Mouse (Mus musculus): ENCODE measurements at regions not wholly inside any gene's neighbourhood (a gene's known extent, or its start where the extent isn't known, plus 50 kb on each side); places are given as distances from the start of the nearest gene placed in this dataset.

- no peak for ATAC-seq (replicated peaks; ENCODE audit: insufficient number of reproducible peaks, insufficient read depth, low FRiP score, low read depth)
- Histone ChIP-seq H3K27me3 (no peaks in the 10 kb centered on the region), H3K9me3 (replicated peaks) (no peaks in the 10 kb centered on the region), H3K36me3 (no peaks in the 10 kb centered on the region), H3K27ac (no peak overlapping the region), H3K4me2 (no peak overlapping the region), H3K9ac (no peak overlapping the region), H3K4me1 (replicated peaks) (no peaks in the 10 kb centered on the region), H3K4me3 (no peak overlapping the region)
Measured at GRCm38 (mm10) chr10:37995691-37996445, 825.7 kb downstream of the Rfpl4b start.

GRCm38 (mm10) chr10:37988297-37989263 lies 833.0 kb downstream of the Rfpl4b start:
- Histone ChIP-seq H3K9ac (no peak overlapping the region), H3K36me3 (no peaks in the 10 kb centered on the region), H3K4me2 (peak overlapping the region; percentile 28), H3K4me3 (no peak overlapping the region), H3K4me1 (replicated peaks) (0 out of 2 replicates have a peak, but pooled peaks cover 3% of the 10 kb centered on the region), H3K27ac (no peak overlapping the region), H3K9me3 (replicated peaks) (no peaks in the 10 kb centered on the region), H3K27me3 (no peaks in the 10 kb centered on the region)
- ATAC-seq (replicated peaks; ENCODE audit: insufficient number of reproducible peaks, insufficient read depth, low FRiP score, low read depth): no peak
- 57% methylated on average over 11 of the region's 11 CpGs for WGBS

- H3K36me3 ChIP-seq: no peaks in the 10 kb centered on the region
- no peak overlapping the region for H3K4me3 ChIP-seq
- WGBS: 42% methylated on average over 3 of the region's 3 CpGs
- no peaks in the 10 kb centered on the region for H3K9me3 ChIP-seq (replicated peaks)
- H3K4me2 ChIP-seq: no peak overlapping the region
- H3K9ac ChIP-seq: no peak overlapping the region
- H3K27ac ChIP-seq: no peak overlapping the region
- no peak for ATAC-seq (replicated peaks; ENCODE audit: insufficient number of reproducible peaks, insufficient read depth, low FRiP score, low read depth)
- H3K27me3 ChIP-seq: no peaks in the 10 kb centered on the region
- no peaks in the 10 kb centered on the region for H3K4me1 ChIP-seq (replicated peaks)
Measured at GRCm38 (mm10) chr10:37978899-37979539, 840.3 kb upstream of the Marcks start.

- H3K27ac ChIP-seq: no peak overlapping the region
- H3K9ac ChIP-seq: no peak overlapping the region
- no peak for ATAC-seq (replicated peaks; ENCODE audit: insufficient number of reproducible peaks, insufficient read depth, low FRiP score, low read depth)
- no peaks in the 10 kb centered on the region for H3K9me3 ChIP-seq (replicated peaks)
- no peaks in the 10 kb centered on the region for H3K4me1 ChIP-seq (replicated peaks)
- no peak overlapping the region for H3K4me2 ChIP-seq
- H3K4me3 ChIP-seq: no peak overlapping the region
- no peaks in the 10 kb centered on the region for H3K27me3 ChIP-seq
- H3K36me3 ChIP-seq: no peaks in the 10 kb centered on the region
Measured at GRCm38 (mm10) chr10:37960051-37960450, 821.3 kb upstream of the Marcks start.

- no peaks in the 10 kb centered on the region for H3K36me3 ChIP-seq
- no peak for ATAC-seq (replicated peaks; ENCODE audit: insufficient number of reproducible peaks, insufficient read depth, low FRiP score, low read depth)
Measured at GRCm38 (mm10) chr10:37914780-37915179, 776.1 kb upstream of the Marcks start.

GRCm38 (mm10) chr10:37911669-37912068 lies 772.9 kb upstream of the Marcks start:
- H3K9me3 ChIP-seq (replicated peaks): no peaks in the 10 kb centered on the region
- H3K4me1 ChIP-seq (replicated peaks): no peaks in the 10 kb centered on the region
- no peak overlapping the region for H3K9ac ChIP-seq
- ATAC-seq (replicated peaks; ENCODE audit: insufficient number of reproducible peaks, insufficient read depth, low FRiP score, low read depth): no peak
- H3K27ac ChIP-seq: no peak overlapping the region
- no peak overlapping the region for H3K4me2 ChIP-seq
- no peak overlapping the region for H3K4me3 ChIP-seq
- H3K27me3 ChIP-seq: no peaks in the 10 kb centered on the region
- no peaks in the 10 kb centered on the region for H3K36me3 ChIP-seq

More at GRCm38 (mm10) chr10:37914780-37915179, 776.1 kb upstream of the Marcks start:
- Histone ChIP-seq H3K27ac (no peak overlapping the region), H3K4me1 (replicated peaks) (no peaks in the 10 kb centered on the region), H3K9me3 (replicated peaks) (no peaks in the 10 kb centered on the region), H3K4me3 (no peak overlapping the region), H3K4me2 (no peak overlapping the region), H3K27me3 (no peaks in the 10 kb centered on the region), H3K9ac (no peak overlapping the region)
- WGBS: 32% methylated on average over 2 of the region's 2 CpGs

GRCm38 (mm10) chr10:37908276-37908675 lies 769.6 kb upstream of the Marcks start:
- Histone ChIP-seq H3K36me3 (no peaks in the 10 kb centered on the region), H3K27ac (no peak overlapping the region), H3K9ac (no peak overlapping the region), H3K4me1 (replicated peaks) (no peaks in the 10 kb centered on the region), H3K27me3 (no peaks in the 10 kb centered on the region), H3K9me3 (replicated peaks) (no peaks in the 10 kb centered on the region), H3K4me3 (no peak overlapping the region), H3K4me2 (no peak overlapping the region)
- ATAC-seq (replicated peaks; ENCODE audit: insufficient number of reproducible peaks, insufficient read depth, low FRiP score, low read depth): no peak
- WGBS: 73% methylated on average over 2 of the region's 2 CpGs

GRCm38 (mm10) chr10:37907731-37908130 lies 769.0 kb upstream of the Marcks start:
- Histone ChIP-seq H3K4me3 (no peak overlapping the region), H3K9me3 (replicated peaks) (no peaks in the 10 kb centered on the region), H3K36me3 (no peaks in the 10 kb centered on the region), H3K9ac (no peak overlapping the region), H3K27ac (no peak overlapping the region), H3K4me1 (replicated peaks) (no peaks in the 10 kb centered on the region), H3K27me3 (no peaks in the 10 kb centered on the region), H3K4me2 (no peak overlapping the region)
- no peak for ATAC-seq (replicated peaks; ENCODE audit: insufficient number of reproducible peaks, insufficient read depth, low FRiP score, low read depth)
- WGBS: 58% methylated on average over 1 of the region's 1 CpGs

GRCm38 (mm10) chr10:37887961-37888360 lies 749.2 kb upstream of the Marcks start:
- H3K9ac ChIP-seq: no peak overlapping the region
- H3K9me3 ChIP-seq (replicated peaks): no peaks in the 10 kb centered on the region
- no peak for ATAC-seq (replicated peaks; ENCODE audit: insufficient number of reproducible peaks, insufficient read depth, low FRiP score, low read depth)
- no peaks in the 10 kb centered on the region for H3K27me3 ChIP-seq
- H3K36me3 ChIP-seq: no peaks in the 10 kb centered on the region
- H3K27ac ChIP-seq: no peak overlapping the region
- H3K4me3 ChIP-seq: no peak overlapping the region
- no peaks in the 10 kb centered on the region for H3K4me1 ChIP-seq (replicated peaks)
- no peak overlapping the region for H3K4me2 ChIP-seq
- WGBS: 43% methylated on average over 1 of the region's 1 CpGs

GRCm38 (mm10) chr10:37880841-37881240 lies 742.1 kb upstream of the Marcks start:
- WGBS: 82% methylated on average over 5 of the region's 5 CpGs
- no peak for ATAC-seq (replicated peaks; ENCODE audit: insufficient number of reproducible peaks, insufficient read depth, low FRiP score, low read depth)

GRCm38 (mm10) chr10:37873925-37874324 lies 735.2 kb upstream of the Marcks start:
- no peak for ATAC-seq (replicated peaks; ENCODE audit: insufficient number of reproducible peaks, insufficient read depth, low FRiP score, low read depth)
- Histone ChIP-seq H3K27me3 (no peaks in the 10 kb centered on the region), H3K36me3 (no peaks in the 10 kb centered on the region), H3K4me3 (no peak overlapping the region), H3K9ac (no peak overlapping the region), H3K4me1 (replicated peaks) (no peaks in the 10 kb centered on the region), H3K4me2 (no peak overlapping the region), H3K27ac (no peak overlapping the region), H3K9me3 (replicated peaks) (no peaks in the 10 kb centered on the region)
- WGBS: 23% methylated on average over 2 of the region's 2 CpGs

More at GRCm38 (mm10) chr10:37880841-37881240, 742.1 kb upstream of the Marcks start:
- no peaks in the 10 kb centered on the region for H3K9me3 ChIP-seq (replicated peaks)
- H3K9ac ChIP-seq: no peak overlapping the region
- H3K4me3 ChIP-seq: no peak overlapping the region
- H3K36me3 ChIP-seq: no peaks in the 10 kb centered on the region
- no peak overlapping the region for H3K27ac ChIP-seq
- H3K4me1 ChIP-seq (replicated peaks): no peaks in the 10 kb centered on the region
- no peaks in the 10 kb centered on the region for H3K27me3 ChIP-seq
- no peak overlapping the region for H3K4me2 ChIP-seq
